Mouse (Mus musculus) olfactory bulb, adult 2 months (tissue): Measurements from ENCODE around the gene Slc30a1.

ENCODE experiments used
- CTCF ChIP-seq: fragments of 200-500 bp; IDR thresholded peaks from 2 replicates; pipeline ENCODE4 v1.5.1; 2012; ENCODE audit warnings: low read depth, mild to moderate bottlenecking, low read length, moderate library complexity; ENCODE audit not compliant: insufficient read depth
- POLR2A ChIP-seq: fragments of 200-500 bp; IDR thresholded peaks from 2 replicates; pipeline ENCODE4 v1.6.1; 2012; ENCODE audit warnings: mild to moderate bottlenecking, low read depth, low read length, moderate library complexity; ENCODE audit not compliant: insufficient read depth

- TF ChIP-seq CTCF (no peak), POLR2A (no peak)
These were observed 42.6 kb upstream of the Slc30a1 start for GRCm38 (mm10) chr1:191863833-191864550.
